Mouse (Mus musculus) monocyte, adult 2 months (primary cell): ENCODE data around the gene Catsper3.

ENCODE experiments used
- DNase-seq, 2 experiments: peaks; one replicate each; pipeline ENCODE4 v3.0.0; 2022; ENCODE audit warnings: low spot score in 2 of 2, low read depth in 1 of 2

Gene Catsper3

GRCm38 (mm10) chr13:55784268-55784667 lies at the start of gene Catsper3:
Gene Catsper3 (plus strand): TSS chr13:55784568.
- no peak for DNase-seq

GRCm38 (mm10) chr13:55737885-55738284 lies 46.5 kb upstream of the Catsper3 start:
- no peak for DNase-seq

- DNase-seq: no peak
These were observed 42.1 kb upstream of the Catsper3 start for GRCm38 (mm10) chr13:55742306-55742705.

GRCm38 (mm10) chr13:55754380-55754779 lies 30.0 kb upstream of the Catsper3 start:
- DNase-seq: no peak

GRCm38 (mm10) chr13:55756789-55757188 lies 27.6 kb upstream of the Catsper3 start:
- DNase-seq: no peak

GRCm38 (mm10) chr13:55757645-55758044 lies 26.7 kb upstream of the Catsper3 start:
- no peak for DNase-seq

GRCm38 (mm10) chr13:55760576-55760975 lies 23.8 kb upstream of the Catsper3 start:
- DNase-seq: no peak

- DNase-seq: no peak
These were observed 22.9 kb upstream of the Catsper3 start for GRCm38 (mm10) chr13:55761486-55761885.

GRCm38 (mm10) chr13:55774352-55774751 lies 10.0 kb upstream of the Catsper3 start:
- no peak for DNase-seq

- DNase-seq: no peak
These were observed 9.3 kb upstream of the Catsper3 start for GRCm38 (mm10) chr13:55775056-55775455.

- DNase-seq: no peak
These were observed 1.8 kb downstream of the Catsper3 start for GRCm38 (mm10) chr13:55786120-55786519.

GRCm38 (mm10) chr13:55801246-55801645 lies 16.9 kb downstream of the Catsper3 start:
- no peak for DNase-seq

GRCm38 (mm10) chr13:55803973-55804372 lies 19.6 kb downstream of the Catsper3 start:
- no peak for DNase-seq

- DNase-seq: no peak
These were observed 24.8 kb downstream of the Catsper3 start for GRCm38 (mm10) chr13:55809041-55809623.

GRCm38 (mm10) chr13:55809707-55810106 lies 25.3 kb downstream of the Catsper3 start:
- no peak for DNase-seq

GRCm38 (mm10) chr13:55810947-55811346 lies 26.6 kb downstream of the Catsper3 start:
- no peak for DNase-seq

GRCm38 (mm10) chr13:55813490-55814016 lies 29.2 kb downstream of the Catsper3 start:
- no peak for DNase-seq

- DNase-seq: no peak
These were observed 30.5 kb downstream of the Catsper3 start for GRCm38 (mm10) chr13:55814834-55815233.

- DNase-seq: no peak
These were observed 38.1 kb downstream of the Catsper3 start for GRCm38 (mm10) chr13:55822499-55822898.

- DNase-seq: no peak
These were observed 40.0 kb downstream of the Catsper3 start for GRCm38 (mm10) chr13:55824151-55824945.

GRCm38 (mm10) chr13:55825245-55825681 lies 40.9 kb downstream of the Catsper3 start:
- DNase-seq: no peak

- DNase-seq: no peak
These were observed 41.8 kb downstream of the Catsper3 start for GRCm38 (mm10) chr13:55826008-55826671.
